Mouse (Mus musculus) spleen, postnatal 36 days (tissue): Measurements from ENCODE around the gene Car10.

ENCODE experiments used
- DNase-seq, 2 experiments: peaks; one replicate each; pipeline ENCODE4 v3.0.0; 2022; ENCODE audit warnings: low spot score in 2 of 2, mixed read lengths in 1 of 2

Car10 gene

GRCm38 (mm10) chr11:93490211-93490820 is 392.5 kb downstream of the Car10 start:
- DNase-seq = no peak

- no peak for DNase-seq
Measured at GRCm38 (mm10) chr11:93497896-93498295, 400.1 kb downstream of the Car10 start.

DNA sequence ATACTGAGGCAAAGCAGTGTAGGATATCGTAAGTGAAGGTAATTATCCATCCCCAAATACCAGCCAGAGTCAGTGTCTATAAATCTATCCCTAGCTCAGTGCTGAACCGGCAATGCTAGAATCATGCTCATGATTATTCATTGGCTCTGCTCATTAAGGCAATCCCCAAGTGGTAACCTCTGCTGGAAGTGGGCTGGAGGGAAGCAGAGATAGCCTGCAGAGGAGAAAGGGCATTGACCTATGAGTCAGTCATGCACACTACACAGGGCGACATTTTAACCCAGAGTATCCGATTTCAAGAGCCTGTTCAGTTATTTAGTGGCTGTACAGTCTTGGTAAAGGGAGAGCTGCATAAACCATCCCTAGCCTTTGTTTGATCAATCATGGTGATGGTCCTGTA is 402.6 kb downstream of the Car10 start:
- no peak for DNase-seq

DNA sequence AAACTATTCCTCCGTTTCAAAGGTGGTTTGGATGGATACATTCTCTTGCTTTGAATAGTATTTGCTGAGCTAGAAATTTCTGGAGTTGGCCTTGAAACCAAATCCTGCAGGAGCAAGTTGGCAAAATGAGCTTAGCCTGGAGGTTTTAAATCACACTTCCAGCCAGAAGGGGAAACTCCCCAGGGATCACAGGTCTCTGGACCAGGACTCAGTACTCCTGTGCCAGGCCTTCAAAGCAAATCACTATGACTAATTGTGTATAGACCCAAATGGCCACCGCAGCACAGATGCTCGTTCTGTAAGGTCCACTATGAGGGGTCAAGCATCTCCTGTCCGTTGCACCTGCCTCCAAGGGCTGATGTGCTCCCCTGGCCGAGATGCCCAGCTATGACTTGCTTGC is 403.8 kb downstream of the Car10 start:
- DNase-seq = no peak

DNA sequence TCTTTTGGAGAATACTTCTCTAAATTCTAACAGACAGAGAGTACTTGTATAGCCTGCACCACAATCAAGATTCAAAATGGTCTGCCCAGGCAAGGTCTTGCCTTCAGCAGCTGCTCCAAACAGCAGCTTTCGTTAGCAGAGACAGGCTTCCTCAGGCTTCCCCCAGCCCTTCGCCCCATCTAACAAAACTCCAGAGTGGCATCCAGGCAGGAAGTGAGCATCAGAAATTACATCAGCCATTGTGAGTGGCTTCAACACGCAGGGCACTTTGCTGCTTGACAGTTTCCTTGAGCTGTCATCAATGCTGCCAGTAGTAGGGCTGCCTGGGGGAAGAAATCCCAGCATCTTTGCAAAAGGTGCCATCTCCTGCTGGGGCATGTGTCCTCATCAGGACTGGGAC is 405.0 kb downstream of the Car10 start:
- DNase-seq = no peak

DNA sequence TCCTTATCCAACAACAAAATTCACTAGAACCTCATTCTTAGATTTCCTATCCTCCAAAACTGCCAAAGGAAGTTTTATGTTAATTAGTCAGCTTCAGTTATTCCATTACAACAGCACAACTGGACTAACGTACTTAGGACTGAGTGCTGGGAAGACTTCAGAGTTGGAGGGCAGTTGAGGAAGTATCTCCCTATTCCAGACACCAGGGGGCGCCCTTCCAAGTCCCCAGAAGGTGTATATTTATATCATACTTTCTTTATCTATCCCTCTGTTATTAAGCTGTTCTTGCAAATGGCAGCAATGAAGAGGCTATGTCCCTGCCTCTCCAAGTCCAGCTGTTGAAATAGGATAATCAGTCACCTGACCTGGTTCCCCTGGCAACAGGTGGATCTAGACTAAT is 405.6 kb downstream of the Car10 start:
- no peak for DNase-seq

DNA sequence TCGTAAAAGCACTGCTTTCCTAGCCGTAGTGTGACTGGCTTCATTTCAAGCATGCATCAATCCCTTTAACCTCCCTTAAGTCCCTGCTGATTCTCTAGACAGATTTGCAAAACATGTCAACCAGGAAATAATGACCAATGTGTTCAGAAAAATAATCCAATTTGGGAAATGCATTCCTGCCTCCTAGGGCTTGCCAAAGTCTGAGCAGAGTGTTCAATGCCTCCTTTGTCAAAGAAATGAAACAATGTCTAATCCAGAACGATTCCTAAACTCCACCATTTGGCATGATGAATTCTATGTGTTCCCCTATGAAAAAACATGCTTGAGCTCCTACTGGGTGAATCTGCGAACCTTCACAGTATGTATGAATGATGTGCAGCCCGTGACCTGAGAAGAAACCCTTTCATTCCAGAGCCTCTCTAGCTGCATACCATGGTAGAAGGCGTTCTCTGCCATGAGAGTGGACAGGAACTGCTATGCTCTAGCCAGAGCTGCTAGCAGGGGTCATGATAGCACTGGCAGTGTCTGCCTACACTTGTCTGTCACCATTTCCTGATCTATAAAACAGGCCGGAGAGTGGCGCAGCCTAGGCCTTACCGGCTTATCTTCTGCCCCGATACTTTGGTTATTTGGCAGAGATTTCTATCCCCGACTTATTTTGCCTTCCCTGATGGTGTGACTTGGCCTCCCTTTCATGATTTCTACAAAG is 411.9 kb downstream of the Car10 start:
- DNase-seq = no peak

DNA sequence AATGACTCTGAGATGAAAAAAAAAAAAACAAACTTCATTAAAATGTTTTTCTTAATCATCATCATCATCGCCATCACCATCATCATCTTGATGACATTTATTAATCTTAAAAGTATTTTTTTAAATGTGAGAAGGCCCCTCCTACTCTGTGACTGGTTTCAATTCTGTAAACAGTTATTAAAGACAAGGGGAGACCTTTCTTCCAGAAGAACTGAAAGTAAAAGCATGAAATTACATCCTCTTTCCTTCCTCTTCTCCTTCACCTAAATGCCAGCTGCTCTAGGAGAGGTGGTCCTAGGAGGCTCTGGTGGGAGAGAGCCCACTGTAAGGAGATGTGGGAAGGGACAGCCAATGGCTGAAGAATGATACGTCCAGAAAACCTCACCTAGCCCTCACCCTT is 415.0 kb downstream of the Car10 start:
- no peak for DNase-seq

DNA sequence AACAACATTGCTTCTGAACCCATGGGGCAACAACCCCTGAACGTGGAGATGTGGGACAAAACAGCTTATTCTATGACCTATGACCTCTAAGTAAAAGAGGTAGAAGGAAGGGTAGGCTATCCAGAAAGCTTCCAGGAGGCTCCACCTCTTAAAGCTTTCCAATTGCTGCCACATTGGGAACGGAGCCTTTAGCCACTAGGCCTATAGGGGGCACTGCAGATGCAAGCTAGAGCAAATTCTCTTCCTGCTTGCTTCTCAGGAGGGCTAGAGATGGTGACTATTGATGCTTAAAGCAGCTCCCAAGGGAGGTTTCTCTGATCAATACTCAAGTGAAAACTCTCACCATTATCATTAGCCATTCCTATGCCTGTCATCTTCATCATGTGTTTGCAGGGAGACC is 416.6 kb downstream of the Car10 start:
- DNase-seq = no peak

- no peak for DNase-seq
Measured at GRCm38 (mm10) chr11:93515566-93515965, 417.7 kb downstream of the Car10 start.

DNA sequence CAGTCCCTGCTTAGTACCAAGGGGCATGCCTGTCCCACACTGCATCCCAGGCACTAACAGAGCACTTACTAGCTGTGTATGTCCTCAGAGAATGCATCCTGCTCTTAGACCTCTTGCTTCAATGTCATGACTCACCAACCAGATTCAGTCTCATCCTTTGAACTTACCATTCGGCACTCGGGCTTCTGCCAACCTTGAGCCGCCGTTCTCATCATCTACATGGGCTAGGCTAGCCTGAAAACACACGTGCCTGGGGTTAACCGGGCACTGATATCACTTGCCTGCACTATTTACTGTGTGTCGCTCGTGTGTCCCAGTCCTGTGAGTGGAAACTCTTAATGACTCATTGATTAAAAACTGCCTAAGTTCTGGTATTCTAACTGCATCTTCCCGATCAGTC is 418.4 kb downstream of the Car10 start:
- no peak for DNase-seq

DNA sequence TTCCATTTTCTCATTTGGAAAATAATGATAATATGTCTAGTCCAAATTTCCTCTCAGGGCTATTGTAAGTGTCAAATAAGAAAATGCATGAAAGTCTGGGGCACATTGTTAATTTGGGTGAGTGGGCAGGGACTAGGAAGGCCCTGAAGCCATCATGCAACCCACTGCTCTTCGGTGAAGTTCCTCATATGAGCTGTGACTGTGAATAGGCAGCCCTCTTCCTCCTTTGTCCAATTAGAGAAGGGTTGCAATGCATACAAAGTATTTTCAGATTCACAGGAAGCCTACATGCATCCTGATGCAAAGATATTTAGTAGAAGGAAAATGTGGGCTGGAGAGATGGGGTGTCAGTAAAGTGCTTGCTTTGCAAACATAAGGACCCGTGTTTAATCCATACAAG is 419.1 kb downstream of the Car10 start:
- DNase-seq = no peak

- DNase-seq = no peak
Measured at GRCm38 (mm10) chr11:93522501-93522900, 424.7 kb downstream of the Car10 start.

DNA sequence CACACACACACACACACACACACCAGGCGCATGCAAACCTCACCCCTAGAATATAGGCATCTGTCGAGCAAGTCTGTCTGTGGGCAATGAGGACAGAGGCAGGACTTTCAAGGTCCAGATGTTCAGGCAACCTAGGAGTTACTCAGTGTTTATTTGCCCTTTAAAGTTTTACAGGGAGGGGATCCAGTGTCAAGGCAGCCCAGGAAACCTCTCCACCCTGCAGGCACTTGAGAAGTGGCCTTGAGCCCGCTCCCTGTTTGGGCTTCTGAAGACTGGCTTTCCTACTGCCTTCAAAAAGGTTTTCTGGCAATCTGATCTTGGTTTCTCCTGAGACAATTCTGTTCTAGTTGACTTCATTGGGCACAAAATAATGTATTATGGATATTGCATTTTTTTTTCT is 428.1 kb downstream of the Car10 start:
- DNase-seq = no peak

DNA sequence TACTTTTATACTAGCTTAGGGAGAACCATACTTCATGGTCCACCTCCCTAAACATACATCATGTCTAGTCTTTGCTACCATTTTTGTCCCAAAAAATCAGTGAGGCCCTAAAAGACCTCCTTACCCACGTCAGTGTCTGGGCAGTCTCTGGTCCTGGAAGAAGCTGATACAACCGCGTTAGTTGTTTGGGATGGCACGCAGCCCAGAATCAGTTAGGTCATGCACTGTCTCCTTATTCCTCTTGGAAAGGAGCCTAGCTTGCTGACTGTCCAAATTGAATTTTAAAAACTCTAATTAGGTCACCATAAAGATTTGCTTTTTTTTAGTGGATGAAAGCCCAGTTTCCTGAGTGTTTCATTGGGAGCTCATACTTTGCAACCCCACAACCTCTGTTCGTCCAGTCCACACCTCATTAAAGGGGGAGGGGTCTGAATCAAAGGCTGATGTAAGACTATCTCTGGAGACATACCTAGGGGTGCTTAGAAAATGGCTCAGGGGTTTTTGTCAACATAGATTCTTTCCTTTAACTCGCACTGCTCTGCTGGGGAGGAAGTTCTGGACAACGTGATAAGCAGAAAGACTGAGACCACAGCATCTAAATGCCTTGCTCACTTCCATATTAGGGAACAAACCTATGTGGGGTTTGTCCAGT is 433.3 kb downstream of the Car10 start:
- no peak for DNase-seq

DNA sequence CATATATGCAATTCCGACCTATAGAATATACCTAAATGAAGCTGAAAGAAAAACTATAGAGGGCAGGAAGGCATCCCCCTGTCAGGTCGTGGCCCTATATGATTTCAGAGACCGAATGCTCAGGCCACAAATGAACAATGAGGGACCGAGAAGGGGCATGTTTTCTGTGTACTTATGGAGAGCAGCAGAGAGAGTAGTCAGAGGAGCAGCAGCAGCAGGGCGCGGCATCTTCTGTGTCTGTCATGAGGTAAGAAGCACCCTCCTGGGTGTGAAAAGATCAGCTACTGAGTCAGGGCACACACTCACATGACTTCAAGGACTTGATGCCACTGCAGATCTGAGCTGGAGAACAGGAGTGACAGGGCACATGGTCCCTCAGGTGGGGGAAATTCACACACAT is 438.4 kb downstream of the Car10 start:
- no peak for DNase-seq

- no peak for DNase-seq
Measured at GRCm38 (mm10) chr11:93548904-93549303, 451.1 kb downstream of the Car10 start.

GRCm38 (mm10) chr11:93550908-93551307 is 453.1 kb downstream of the Car10 start:
- DNase-seq = no peak

- DNase-seq = no peak
Measured at GRCm38 (mm10) chr11:93559118-93559517, 461.3 kb downstream of the Car10 start.

DNA sequence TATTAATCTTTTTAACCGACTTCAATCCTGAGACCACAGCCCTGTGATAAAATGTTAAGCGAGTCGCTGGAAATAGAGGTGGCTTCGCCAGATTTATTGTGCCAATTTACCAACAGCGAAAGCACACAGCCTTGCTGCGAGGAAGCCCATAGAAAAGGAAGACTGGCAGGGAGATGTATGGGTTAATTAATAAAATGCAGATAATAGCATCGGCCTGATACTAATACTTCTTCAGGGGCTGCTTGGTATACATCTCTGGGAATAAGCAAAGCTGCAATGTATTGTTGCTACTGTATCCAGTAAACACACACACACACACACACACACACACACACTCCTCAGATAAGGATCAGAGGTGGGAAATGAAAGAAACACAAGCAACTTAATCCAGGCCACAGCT is 462.7 kb downstream of the Car10 start:
- no peak for DNase-seq

DNA sequence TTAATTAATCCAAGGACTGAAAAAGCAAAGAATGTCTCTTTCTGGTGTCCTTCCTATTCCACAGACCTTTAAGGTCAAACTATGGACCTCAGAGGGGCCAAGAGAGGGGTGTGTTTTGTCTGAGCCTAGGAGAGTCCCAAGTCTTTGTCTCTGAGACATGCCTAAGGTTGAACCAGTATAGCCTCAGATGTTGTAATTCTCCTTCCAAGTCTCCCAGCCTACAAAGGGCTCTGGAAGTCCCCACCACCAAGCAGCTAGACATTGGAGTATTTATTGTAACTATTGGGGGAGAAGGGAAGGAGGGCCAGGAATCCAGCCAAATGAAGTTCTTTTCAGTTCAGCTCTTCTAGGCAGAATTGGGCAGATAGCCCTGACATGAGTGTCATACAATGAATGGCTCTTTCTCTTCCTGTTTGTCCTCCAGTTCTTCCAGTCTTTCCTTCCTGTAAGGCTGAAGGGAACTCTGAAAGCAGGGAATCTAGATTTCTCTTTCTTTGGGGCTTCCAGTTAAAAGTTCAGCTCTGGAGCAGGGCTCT is 464.6 kb downstream of the Car10 start:
- DNase-seq = no peak

GRCm38 (mm10) chr11:93565756-93566155 is 467.9 kb downstream of the Car10 start:
- no peak for DNase-seq
